Mouse (Mus musculus) hindbrain, postnatal 0 days (tissue): ENCODE measurements around the gene Gnao1. TPM values are rescaled to one million over a fixed set of nuclear protein-coding genes. Genes with fewer than 3 reads are reported as not detected.

Source experiments
- ATAC-seq: fragments of 200-750 bp; cut with Nextera tagmentation; 2 replicates; pipeline ENCODE4 v1.8.0; 2017; ENCODE audit warnings: mild to moderate bottlenecking, moderate TSS enrichment, moderate library complexity
- DNase-seq: peaks from one replicate; pipeline ENCODE4 v3.0.0-alpha.2; 2015; ENCODE audit warnings: low spot score
- H3K27ac ChIP-seq: fragments of 300-500 bp; sonication (generic); 2 replicates; pipeline ENCODE4 v1.5.1; 2014; ENCODE audit warnings: mild to moderate bottlenecking
- H3K27me3 ChIP-seq: fragments of 300-500 bp; sonication (generic); 2 replicates; pipeline ENCODE4 v1.6.1; 2014; ENCODE audit warnings: low read length, mixed read lengths; ENCODE audit not compliant: insufficient read depth
- H3K36me3 ChIP-seq: fragments of 300-500 bp; sonication (generic); 2 replicates; pipeline ENCODE4 v1.6.1; 2014; ENCODE audit warnings: low read length, mixed read lengths; ENCODE audit not compliant: insufficient read depth
- H3K4me1 ChIP-seq: fragments of 300-500 bp; sonication (generic); 2 replicates; pipeline ENCODE4 v1.6.1; 2014; ENCODE audit warnings: antibody characterized with exemption, low read length, mixed read lengths; ENCODE audit not compliant: insufficient read depth
- H3K4me2 ChIP-seq: fragments of 300-500 bp; sonication (generic); 2 replicates; pipeline ENCODE4 v1.6.1; 2014; ENCODE audit warnings: low read depth, mild to moderate bottlenecking, low read length, moderate library complexity, mixed read lengths
- H3K4me3 ChIP-seq: fragments of 300-500 bp; sonication (generic); 2 replicates; pipeline ENCODE4 v1.5.1; 2014; ENCODE audit warnings: low read length
- H3K9ac ChIP-seq: fragments of 300-500 bp; sonication (generic); replicated peaks from 2 replicates; pipeline ENCODE4 v1.6.1; 2014; ENCODE audit warnings: mild to moderate bottlenecking, low read length, moderate library complexity, mixed read lengths
- H3K9me3 ChIP-seq: fragments of 300-500 bp; sonication (generic); 2 replicates; pipeline ENCODE4 v1.6.1; 2016; ENCODE audit warnings: low read length, mixed read lengths
- CTCF ChIP-seq: IDR thresholded peaks from 2 replicates; pipeline ENCODE4 v1.5.1; 2016; ENCODE audit warnings: antibody characterized with exemption, control low read depth, low read depth
- WGBS: fragments of 180-500 bp; shearing (Covaris S2); extraction: QIAGEN DNeasy Blood & Tissue Kit; methylation state at CpG from one replicate; pipeline ENCODE4 v1.1.7; 2014; 5-methylcytosine and 5-hydroxymethylcytosine counted together
- polyA plus RNA-seq: library from polyadenylated mRNA; unstranded; fragments of >200 nt; fragmentation: Nextera tagmentation; extraction: Ambion mirVana; gene quantifications from 2 replicates; pipeline ENCODE4 v1.2.1, GENCODE M21; 2015
- total RNA-seq: library from RNA; depleted of rRNA; stranded (reverse); fragments of >200 nt; gene quantifications from 2 replicates; pipeline ENCODE4 v1.2.3, GENCODE M21; 2014

Gnao1 gene
- total and polyA plus RNA-seq, 2 experiments from 2014 or later = 244 to 291 TPM

DNA sequence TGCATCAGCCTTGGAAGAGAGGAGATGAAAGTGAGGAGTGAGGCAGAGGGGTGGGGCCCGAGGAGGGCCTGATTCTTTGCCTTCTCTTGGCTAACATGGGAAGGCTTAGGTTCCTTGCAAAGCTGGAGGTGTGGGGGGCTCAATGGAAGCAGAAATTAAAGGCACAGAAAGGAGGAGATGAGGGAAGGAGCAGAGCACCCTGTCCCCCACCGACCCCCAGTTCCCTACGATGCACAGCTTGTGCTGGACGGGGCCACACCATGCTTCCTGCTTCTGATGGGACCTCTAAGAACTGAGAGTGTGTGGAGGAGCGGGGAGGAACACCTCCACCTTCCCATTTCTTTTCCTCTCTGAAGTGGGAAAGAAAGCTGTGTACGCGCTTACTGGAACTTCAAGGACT, 11.6 kb downstream of the Gnao1 start:
- WGBS = 94% methylated on average over 7 of the region's 7 CpGs
- ATAC-seq (no peak), DNase-seq (no peak)
- Histone ChIP-seq H3K4me1 (peaks cover 3% of the 10 kb centered on the region; the same call in 1 of the 2 replicates), H3K9ac (no peak overlapping the region), H3K4me3 (no peak overlapping the region), H3K4me2 (no peak overlapping the region), H3K27ac (no peak overlapping the region), H3K27me3 (no peaks in the 10 kb centered on the region), H3K9me3 (no peaks in the 10 kb centered on the region), H3K36me3 (peaks cover 17% of the 10 kb centered on the region; the same call in 1 of the 2 replicates)
- no peak for TF ChIP-seq CTCF

DNA sequence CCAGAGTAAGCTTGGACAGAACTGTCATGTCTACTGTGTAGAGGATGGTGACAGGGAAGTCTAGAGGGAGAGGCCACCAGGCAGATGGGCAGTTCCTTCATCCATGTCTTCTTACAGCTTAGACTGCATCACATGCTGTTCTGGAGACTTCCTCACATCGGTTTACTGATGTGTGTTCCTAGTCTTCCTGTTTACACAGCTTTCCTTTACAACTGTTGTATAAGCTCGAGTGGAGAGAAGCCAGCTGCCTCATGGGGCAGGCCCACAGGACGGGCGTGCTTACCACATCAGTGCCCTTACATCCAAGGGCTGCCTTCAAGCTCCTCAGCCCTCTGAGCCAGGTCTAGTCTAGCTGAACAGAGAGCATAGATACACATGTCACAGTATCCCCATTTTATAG, 15.6 kb downstream of the Gnao1 start:
- H3K4me3 ChIP-seq = no peak overlapping the region
- H3K4me1 ChIP-seq = peaks cover 5% of the 10 kb centered on the region; the same call in 1 of the 2 replicates
- no peak overlapping the region for H3K27ac ChIP-seq
- no peaks in the 10 kb centered on the region for H3K27me3 ChIP-seq
- peaks cover 7% of the 10 kb centered on the region; the same call in 1 of the 2 replicates for H3K36me3 ChIP-seq
- H3K9ac ChIP-seq = no peak overlapping the region
- WGBS = 51% methylated on average over 4 of the region's 4 CpGs
- no peak for TF ChIP-seq CTCF
- H3K4me2 ChIP-seq = no peak overlapping the region
- H3K9me3 ChIP-seq = no peaks in the 10 kb centered on the region
- ATAC-seq (no peak), DNase-seq (no peak)

DNA sequence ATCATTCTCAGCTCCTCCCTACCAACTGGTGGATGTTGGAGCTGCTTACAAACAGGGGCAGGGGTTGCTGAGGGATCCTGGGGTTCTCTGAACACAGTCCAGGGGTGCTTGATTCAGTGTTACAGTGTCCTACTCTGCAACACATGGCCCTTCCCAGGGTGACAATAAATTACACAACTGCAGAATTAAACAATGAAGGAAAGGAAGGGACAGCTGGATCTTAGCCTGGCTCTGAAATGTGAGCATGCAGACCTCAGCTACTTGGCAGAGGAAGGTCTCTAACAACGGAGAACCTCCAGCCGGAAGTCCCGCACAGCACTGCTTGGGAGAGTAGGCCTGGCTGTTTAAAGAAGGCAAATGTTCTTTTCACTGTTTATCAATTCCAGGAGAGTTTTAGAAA, 20.9 kb downstream of the Gnao1 start:
- H3K4me1 ChIP-seq = peaks cover 17% of the 10 kb centered on the region
- H3K27ac ChIP-seq = peak overlapping the region; percentile 45; the same call in 1 of the 2 replicates
- no peaks in the 10 kb centered on the region for H3K36me3 ChIP-seq
- no peak overlapping the region for H3K9ac ChIP-seq
- WGBS = 37% methylated on average over 3 of the region's 3 CpGs
- no peak for TF ChIP-seq CTCF
- ATAC-seq (no peak), DNase-seq (no peak)
- H3K4me2 ChIP-seq = no peak overlapping the region
- H3K9me3 ChIP-seq = no peaks in the 10 kb centered on the region
- H3K27me3 ChIP-seq = no peaks in the 10 kb centered on the region
- H3K4me3 ChIP-seq = no peak overlapping the region

DNA sequence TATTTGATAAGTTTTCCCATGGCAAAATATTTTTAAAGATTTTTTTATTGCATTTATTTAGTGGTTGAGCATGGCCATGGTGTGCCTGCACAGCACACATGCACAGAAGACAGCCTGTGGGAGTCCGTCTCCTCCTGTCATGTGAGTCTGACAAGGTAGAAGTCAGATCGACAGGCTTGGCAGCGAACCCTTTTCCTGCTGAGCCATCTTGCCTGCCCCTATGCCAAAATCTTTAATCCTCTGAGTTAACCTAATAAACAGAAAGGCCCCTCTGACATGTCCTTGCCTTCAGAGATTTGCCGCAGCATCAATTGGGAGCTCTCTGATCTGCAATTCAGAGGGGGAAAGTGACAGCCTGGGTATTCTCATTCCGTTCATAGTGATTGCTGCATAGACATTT, 26.0 kb downstream of the Gnao1 start:
- WGBS = 29% methylated on average over 5 of the region's 5 CpGs
- Histone ChIP-seq H3K4me2 (no peak overlapping the region), H3K9ac (no peak overlapping the region), H3K27me3 (no peaks in the 10 kb centered on the region), H3K27ac (peak overlapping the region; percentile 5; the same call in 1 of the 2 replicates), H3K9me3 (no peaks in the 10 kb centered on the region), H3K36me3 (no peaks in the 10 kb centered on the region), H3K4me3 (no peak overlapping the region), H3K4me1 (peaks cover 19% of the 10 kb centered on the region)
- TF ChIP-seq CTCF = no peak
- ATAC-seq (no peak), DNase-seq (peak; percentile 43)

DNA sequence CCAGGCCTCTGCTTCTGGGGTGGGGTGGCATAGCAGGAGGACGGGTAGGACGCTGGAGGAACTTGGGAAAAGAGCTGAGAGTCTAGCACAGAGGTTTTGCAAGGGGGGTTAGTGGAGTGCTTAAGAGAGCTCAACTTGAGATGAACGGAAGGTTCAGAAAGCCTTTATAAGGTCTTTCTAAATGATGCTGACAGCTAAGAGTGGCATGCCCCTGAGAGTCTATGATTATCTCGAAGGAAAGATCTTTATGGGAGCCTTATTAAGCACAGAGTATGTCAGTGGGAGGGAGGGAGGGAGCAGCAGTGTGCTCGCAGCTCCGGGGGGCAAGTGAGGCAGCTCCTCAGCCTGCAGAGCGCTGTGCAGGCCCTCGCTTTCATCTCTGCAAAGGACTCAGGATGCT, 29.3 kb downstream of the Gnao1 start:
- Histone ChIP-seq H3K4me2 (no peak overlapping the region), H3K4me1 (peaks cover 29% of the 10 kb centered on the region), H3K36me3 (no peaks in the 10 kb centered on the region), H3K27me3 (no peaks in the 10 kb centered on the region), H3K27ac (no peak overlapping the region), H3K9me3 (no peaks in the 10 kb centered on the region), H3K4me3 (no peak overlapping the region), H3K9ac (no peak overlapping the region)
- no peak for TF ChIP-seq CTCF
- ATAC-seq (no peak), DNase-seq (no peak)
- 38% methylated on average over 8 of the region's 8 CpGs for WGBS

DNA sequence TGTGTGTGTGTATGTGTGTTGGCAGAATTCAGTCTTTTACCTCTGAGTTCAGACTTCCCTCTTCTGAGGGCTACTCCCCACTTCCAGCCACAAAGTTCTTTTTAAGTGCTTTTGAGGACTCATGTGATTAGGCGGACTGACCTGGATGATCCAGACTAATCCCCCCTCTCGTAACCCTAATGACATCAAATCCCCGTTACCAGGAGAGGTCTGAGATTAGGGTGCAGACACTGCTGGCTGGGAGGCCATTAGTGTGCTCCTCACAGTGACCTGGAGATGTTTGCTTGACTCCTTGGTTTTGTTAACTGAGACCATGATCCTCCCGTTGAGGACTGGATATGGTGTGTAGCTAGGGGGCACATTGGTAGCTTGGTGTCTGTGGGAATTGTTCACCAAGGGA, 30.7 kb downstream of the Gnao1 start:
- H3K9me3 ChIP-seq = no peaks in the 10 kb centered on the region
- TF ChIP-seq CTCF = no peak
- ATAC-seq (no peak), DNase-seq (no peak)
- H3K4me2 ChIP-seq = no peak overlapping the region
- no peaks in the 10 kb centered on the region for H3K36me3 ChIP-seq
- H3K4me1 ChIP-seq = peaks cover 27% of the 10 kb centered on the region
- H3K4me3 ChIP-seq = no peak overlapping the region
- 54% methylated on average over 4 of the region's 4 CpGs for WGBS
- no peak overlapping the region for H3K9ac ChIP-seq
- no peaks in the 10 kb centered on the region for H3K27me3 ChIP-seq
- H3K27ac ChIP-seq = peak overlapping the region; percentile 64; the same call in 1 of the 2 replicates

DNA sequence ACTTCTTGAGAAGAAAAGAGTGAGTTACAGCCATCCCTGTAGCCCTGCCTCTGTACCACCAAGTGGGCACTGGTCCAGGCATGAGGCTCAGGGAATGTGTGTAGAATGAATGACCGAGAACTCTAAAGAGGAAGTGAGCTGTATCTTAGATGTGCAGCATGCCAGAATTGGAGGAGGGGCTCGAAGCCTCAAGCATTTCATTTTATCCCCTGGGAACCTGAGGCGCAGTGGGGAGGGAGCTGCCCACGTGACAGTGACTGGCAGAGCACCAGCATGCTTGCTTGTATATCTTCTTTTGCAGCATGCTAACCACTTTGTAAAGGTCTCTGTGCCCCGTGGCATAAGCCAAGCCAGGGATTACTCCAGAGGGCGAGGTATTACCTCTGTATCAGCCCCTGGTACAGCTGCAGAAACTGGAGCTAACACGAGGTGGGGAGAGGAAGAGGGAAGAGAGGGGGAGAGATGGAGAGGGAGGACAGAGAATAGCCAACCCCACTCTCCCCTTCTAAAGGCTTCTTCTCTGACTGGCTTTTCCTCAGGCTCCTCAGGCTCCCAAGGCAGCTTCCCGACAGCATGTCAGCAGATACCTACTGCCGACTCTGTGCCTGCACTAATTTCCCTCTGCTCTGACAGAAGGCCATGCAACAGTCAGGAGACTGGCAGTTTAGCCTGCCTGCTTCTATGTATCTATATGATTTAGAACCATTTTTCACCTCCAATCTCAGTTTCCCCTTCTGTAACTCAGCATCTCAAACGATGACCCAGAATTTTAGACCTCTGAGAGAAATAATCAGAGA, 31.4 kb downstream of the Gnao1 start:
- H3K4me2 ChIP-seq = 0 out of 2 replicates have a peak overlapping the region, but pooled peaks have one; percentile 11

More for the DNA sequence above, 31.4 kb downstream of the Gnao1 start:
- TF ChIP-seq CTCF = no peak
- Histone ChIP-seq H3K27me3 (no peaks in the 10 kb centered on the region), H3K4me3 (no peak overlapping the region), H3K27ac (peak overlapping the region; percentile 64), H3K4me1 (peaks cover 21% of the 10 kb centered on the region), H3K9me3 (no peaks in the 10 kb centered on the region), H3K9ac (no peak overlapping the region), H3K36me3 (no peaks in the 10 kb centered on the region)
- 19% methylated on average over 10 of the region's 10 CpGs for WGBS
- peak; percentile 69 for DNase-seq
- ATAC-seq = peak; percentile 49; the same call in 1 of the 2 replicates
